13 mouse cellular contexts compared by ENCODE assay signal in genomic region chr2:165419670-165420111, GRCm38 (mm10). TPM values are rescaled to one million over a fixed set of nuclear protein-coding genes. Genes with fewer than 3 reads are reported as not detected.
DNase-seq lines count a peak whose midpoint lies in the region; ATAC-seq and TF ChIP-seq lines count a peak whose summit lies in the region.
"Had no signal": no experiment of that assay in that cellular context is flagged by ENCODE, and none has a peak within 500 bp of the region (broad histone marks: within the 10 kb centered on the region; RNA-seq: fewer than 3 reads in every experiment).

No protein-coding gene starts in this region.

- 61% methylated on average over 4 of the region's 4 CpGs for WGBS in heart, embryonic 13.5 days
- 64% methylated on average over 4 of the region's 4 CpGs for WGBS in heart, embryonic 11.5 days (ENCODE audit: insufficient replicate concordance)
- WGBS in hindbrain, postnatal 0 days, result 18% methylated on average over 4 of the region's 4 CpGs
- 39% methylated on average over 4 of the region's 4 CpGs for WGBS in midbrain, embryonic 15.5 days
- WGBS in kidney, embryonic 16.5 days, result 67% methylated on average over 4 of the region's 4 CpGs

- no peak overlapping the region for H3K4me2 ChIP-seq in heart, embryonic 13.5 days
- H3K4me2 ChIP-seq in heart, embryonic 11.5 days, result no peak overlapping the region
- no peak overlapping the region; the same call in 1 of the 2 replicates for H3K4me2 ChIP-seq in hindbrain, postnatal 0 days (ENCODE audit: low read depth, low read length)
- H3K4me2 ChIP-seq in midbrain, embryonic 15.5 days, result no peak overlapping the region
- no peak overlapping the region for H3K4me2 ChIP-seq in kidney, embryonic 16.5 days (replicated peaks; ENCODE audit: low read depth, low read length)
- H3K4me2 ChIP-seq: embryonic facial prominence, embryonic 12.5 days had no signal

- H3K4me3 ChIP-seq in heart, embryonic 13.5 days, result no peak overlapping the region
- no peak overlapping the region for H3K4me3 ChIP-seq in heart, embryonic 11.5 days (ENCODE audit: low read depth, low read length)
- no peak overlapping the region for H3K4me3 ChIP-seq in hindbrain, postnatal 0 days (ENCODE audit: low read length)
- no peak overlapping the region for H3K4me3 ChIP-seq in midbrain, embryonic 15.5 days
- H3K4me3 ChIP-seq in kidney, embryonic 16.5 days (ENCODE audit: low read length), result no peak overlapping the region
- H3K4me3 ChIP-seq: embryonic facial prominence, embryonic 12.5 days had no signal

- H3K9me3 ChIP-seq in heart, embryonic 13.5 days, result no peaks in the 10 kb centered on the region
- H3K9me3 ChIP-seq in heart, embryonic 11.5 days (replicated peaks; ENCODE audit: control insufficient read depth, low read length), result no peaks in the 10 kb centered on the region
- no peaks in the 10 kb centered on the region for H3K9me3 ChIP-seq in hindbrain, postnatal 0 days (ENCODE audit: low read length)
- no peaks in the 10 kb centered on the region for H3K9me3 ChIP-seq in midbrain, embryonic 15.5 days
- H3K9me3 ChIP-seq in kidney, embryonic 16.5 days (ENCODE audit: low read length), result no peaks in the 10 kb centered on the region
- H3K9me3 ChIP-seq: embryonic facial prominence, embryonic 12.5 days had no signal

- H3K9ac ChIP-seq in heart, embryonic 13.5 days, result 0 out of 2 replicates have a peak overlapping the region, but pooled peaks have one; percentile 25
- H3K9ac ChIP-seq in heart, embryonic 11.5 days (ENCODE audit: low read depth, low read length), result no peak overlapping the region
- H3K9ac ChIP-seq in hindbrain, postnatal 0 days (replicated peaks; ENCODE audit: low read length), result 0 out of 2 replicates have a peak overlapping the region, but pooled peaks have one; percentile 3
- no peak overlapping the region for H3K9ac ChIP-seq in midbrain, embryonic 15.5 days
- H3K9ac ChIP-seq in kidney, embryonic 16.5 days (replicated peaks; ENCODE audit: low read length), result no peak overlapping the region
- H3K9ac ChIP-seq: embryonic facial prominence, embryonic 12.5 days; liver, postnatal 0 days had no signal

- H3K36me3 ChIP-seq in heart, embryonic 13.5 days, result no peaks in the 10 kb centered on the region
- no peaks in the 10 kb centered on the region for H3K36me3 ChIP-seq in heart, embryonic 11.5 days (ENCODE audit: control insufficient read depth, insufficient read depth, low read length)
- H3K36me3 ChIP-seq in hindbrain, postnatal 0 days (ENCODE audit: insufficient read depth, low read length), result no peaks in the 10 kb centered on the region
- no peaks in the 10 kb centered on the region for H3K36me3 ChIP-seq in midbrain, embryonic 15.5 days (replicated peaks)
- H3K36me3 ChIP-seq in kidney, embryonic 16.5 days (ENCODE audit: insufficient read depth, low read length), result no peaks in the 10 kb centered on the region
- H3K36me3 ChIP-seq: embryonic facial prominence, embryonic 12.5 days had no signal

- DNase-seq in cerebellum, postnatal 36 days, result peak; percentile 47 to 52
- peak; percentile 60 for DNase-seq in hindbrain, postnatal 0 days (ENCODE audit: low spot score)
- DNase-seq in urinary bladder, postnatal 10 days (ENCODE audit: low spot score), result no peak
- no peak for DNase-seq in urinary bladder, postnatal 4 days (ENCODE audit: low spot score in 2 of 2)
- DNase-seq: heart, adult 18-20 months; kidney, adult 8-10 months; liver, postnatal 0 days; thymus, postnatal 14 days had no signal

- peaks cover 20% of the 10 kb centered on the region for H3K4me1 ChIP-seq in heart, embryonic 13.5 days
- H3K4me1 ChIP-seq in heart, embryonic 11.5 days (ENCODE audit: control insufficient read depth, insufficient read depth, low read length), result 0 out of 2 replicates have a peak, but pooled peaks cover 3% of the 10 kb centered on the region
- peaks cover 20% of the 10 kb centered on the region for H3K4me1 ChIP-seq in hindbrain, postnatal 0 days (ENCODE audit: insufficient read depth, low read length)
- peaks cover 41% of the 10 kb centered on the region for H3K4me1 ChIP-seq in midbrain, embryonic 15.5 days
- no peaks in the 10 kb centered on the region for H3K4me1 ChIP-seq in kidney, embryonic 16.5 days (ENCODE audit: insufficient read depth, low read length)

- TF ChIP-seq CTCF in hindbrain, postnatal 0 days (IDR thresholded peaks at IDR 0.05; ENCODE audit: low read depth), result no peak

- no peak for ATAC-seq in heart, embryonic 13.5 days (ENCODE audit: extremely low read depth, insufficient number of reproducible peaks, low FRiP score, low TSS enrichment)
- no peak for ATAC-seq in heart, embryonic 11.5 days (replicated peaks; ENCODE audit: insufficient number of reproducible peaks, low FRiP score, low TSS enrichment)
- peak; percentile 74 for ATAC-seq in hindbrain, postnatal 0 days
- no peak for ATAC-seq in midbrain, embryonic 15.5 days (replicated peaks)
- ATAC-seq in kidney, embryonic 16.5 days (ENCODE audit: low FRiP score, low TSS enrichment), result no peak
- ATAC-seq: liver, postnatal 0 days had no signal

- peaks cover 2% of the 10 kb centered on the region; the same call in 1 of the 2 replicates for H3K27me3 ChIP-seq in heart, embryonic 13.5 days (replicated peaks)
- no peaks in the 10 kb centered on the region for H3K27me3 ChIP-seq in heart, embryonic 11.5 days (ENCODE audit: control insufficient read depth, insufficient read depth, low read length)
- no peaks in the 10 kb centered on the region for H3K27me3 ChIP-seq in hindbrain, postnatal 0 days (ENCODE audit: insufficient read depth, low read length)
- no peaks in the 10 kb centered on the region for H3K27me3 ChIP-seq in midbrain, embryonic 15.5 days (replicated peaks)
- H3K27me3 ChIP-seq in kidney, embryonic 16.5 days (ENCODE audit: insufficient read depth, low read length), result no peaks in the 10 kb centered on the region
- H3K27me3 ChIP-seq: embryonic facial prominence, embryonic 12.5 days had no signal

- no peak overlapping the region for H3K27ac ChIP-seq in heart, embryonic 13.5 days (replicated peaks)
- no peak overlapping the region for H3K27ac ChIP-seq in heart, embryonic 11.5 days (ENCODE audit: low read depth, low read length)
- peak overlapping the region; percentile 81 for H3K27ac ChIP-seq in hindbrain, postnatal 0 days
- H3K27ac ChIP-seq in midbrain, embryonic 15.5 days, result peak overlapping the region; percentile 80
- H3K27ac ChIP-seq in kidney, embryonic 16.5 days (ENCODE audit: low read length), result no peak overlapping the region
- H3K27ac ChIP-seq: embryonic facial prominence, embryonic 12.5 days had no signal

RNA-seq across cellular contexts. Expression of gene Ocstamp, which starts 19.5 kb away (rescaled TPM):
- 0.18 TPM in 1 of 2 replicates, not detected in the other for polyA plus RNA-seq in heart, embryonic 13.5 days (2015; fragmentation: Nextera tagmentation; extraction: Ambion mirVana)
- polyA plus RNA-seq in heart, embryonic 11.5 days (2014; fragmentation: Nextera tagmentation; extraction: Ambion mirVana), result 0.06 TPM in 1 of 2 replicates, not detected in the other
- total RNA-seq in hindbrain, postnatal 0 days (2014; rRNA removed), result 0.05 TPM in 1 of 2 replicates, not detected in the other
- polyA plus RNA-seq in hindbrain, postnatal 0 days (2015; fragmentation: Nextera tagmentation; extraction: Ambion mirVana), result 0.05 TPM in 1 of 2 replicates, not detected in the other
- polyA plus RNA-seq in midbrain, embryonic 15.5 days (2015; fragmentation: Nextera tagmentation; extraction: Ambion mirVana), result not detected in 2 replicates
- polyA plus RNA-seq in kidney, embryonic 16.5 days (2015; fragmentation: Nextera tagmentation; extraction: Ambion mirVana), result not detected in 2 replicates
- total RNA-seq: heart, adult 18-20 months had no signal

RNA-seq across cellular contexts. Expression of gene Zfp334, which starts 31.6 kb away (rescaled TPM):
- polyA plus RNA-seq in heart, embryonic 13.5 days (2015; fragmentation: Nextera tagmentation; extraction: Ambion mirVana), result 5.1 and 5.2 TPM in 2 replicates
- 9.2 and 10.7 TPM in 2 replicates for polyA plus RNA-seq in heart, embryonic 11.5 days (2014; fragmentation: Nextera tagmentation; extraction: Ambion mirVana)
- 14.8 and 16.4 TPM in 2 replicates for total RNA-seq in hindbrain, postnatal 0 days (2014; rRNA removed)
- 3.7 and 3.9 TPM in 2 replicates for polyA plus RNA-seq in hindbrain, postnatal 0 days (2015; fragmentation: Nextera tagmentation; extraction: Ambion mirVana)
- 10.1 and 10.3 TPM in 2 replicates for polyA plus RNA-seq in midbrain, embryonic 15.5 days (2015; fragmentation: Nextera tagmentation; extraction: Ambion mirVana)
- 8.7 and 8.9 TPM in 2 replicates for polyA plus RNA-seq in kidney, embryonic 16.5 days (2015; fragmentation: Nextera tagmentation; extraction: Ambion mirVana)

RNA-seq across cellular contexts. Expression of gene Zfp663, which starts 51.2 kb away (rescaled TPM):
- polyA plus RNA-seq in heart, embryonic 13.5 days (2015; fragmentation: Nextera tagmentation; extraction: Ambion mirVana), result 0.16 TPM in 1 of 2 replicates, not detected in the other
- 0.28 and 0.69 TPM in 2 replicates for polyA plus RNA-seq in heart, embryonic 11.5 days (2014; fragmentation: Nextera tagmentation; extraction: Ambion mirVana)
- total RNA-seq in hindbrain, postnatal 0 days (2014; rRNA removed), result 0.47 and 3.8 TPM in 2 replicates
- 2.2 and 2.3 TPM in 2 replicates for polyA plus RNA-seq in hindbrain, postnatal 0 days (2015; fragmentation: Nextera tagmentation; extraction: Ambion mirVana)
- polyA plus RNA-seq in midbrain, embryonic 15.5 days (2015; fragmentation: Nextera tagmentation; extraction: Ambion mirVana), result 8.5 and 10.9 TPM in 2 replicates
- polyA plus RNA-seq in kidney, embryonic 16.5 days (2015; fragmentation: Nextera tagmentation; extraction: Ambion mirVana), result 1.1 and 1.3 TPM in 2 replicates
- total RNA-seq: heart, adult 18-20 months had no signal
- polyA plus RNA-seq: liver, postnatal 0 days had no signal

RNA-seq across cellular contexts. Expression of gene Slc13a3, which starts 53.3 kb away (rescaled TPM):
- polyA plus RNA-seq in heart, embryonic 13.5 days (2015; fragmentation: Nextera tagmentation; extraction: Ambion mirVana), result 0.18 and 0.23 TPM in 2 replicates
- 0.29 and 0.61 TPM in 2 replicates for polyA plus RNA-seq in heart, embryonic 11.5 days (2014; fragmentation: Nextera tagmentation; extraction: Ambion mirVana)
- total RNA-seq in hindbrain, postnatal 0 days (2014; rRNA removed), result 25.2 and 29.3 TPM in 2 replicates
- 15.5 and 17.8 TPM in 2 replicates for polyA plus RNA-seq in hindbrain, postnatal 0 days (2015; fragmentation: Nextera tagmentation; extraction: Ambion mirVana)
- polyA plus RNA-seq in midbrain, embryonic 15.5 days (2015; fragmentation: Nextera tagmentation; extraction: Ambion mirVana), result 10.1 and 11.5 TPM in 2 replicates
- 4.3 and 4.5 TPM in 2 replicates for polyA plus RNA-seq in kidney, embryonic 16.5 days (2015; fragmentation: Nextera tagmentation; extraction: Ambion mirVana)

Comparison
In these comparisons a context has a peak if more than half of its experiments do, and no peak if none do; other contexts are left out.
1. H3K9ac ChIP-seq: peak in heart, embryonic 13.5 days (single experiment) and hindbrain, postnatal 0 days (single experiment); none in heart, embryonic 11.5 days (single experiment), midbrain, embryonic 15.5 days (single experiment) and kidney, embryonic 16.5 days (single experiment).
2. H3K27ac ChIP-seq: peak in hindbrain, postnatal 0 days (single experiment) and midbrain, embryonic 15.5 days (single experiment); none in heart, embryonic 13.5 days (single experiment), heart, embryonic 11.5 days (single experiment) and kidney, embryonic 16.5 days (single experiment).
3. DNase-seq: peak in cerebellum, postnatal 36 days (2 of 2) and hindbrain, postnatal 0 days (single experiment); none in urinary bladder, postnatal 10 days (single experiment) and urinary bladder, postnatal 4 days (0 of 2).